Mouse (Mus musculus) cortical plate, adult 2 months (tissue): Measurements from ENCODE around the gene Rhod.

ENCODE experiments used
- CTCF ChIP-seq: fragments of 200-500 bp; IDR thresholded peaks from 2 replicates; pipeline ENCODE4 v1.5.1; 2011; ENCODE audit warnings: mild to moderate bottlenecking, control low read depth, low read length; ENCODE audit not compliant: insufficient read depth; ENCODE audit errors: extremely low read depth
- POLR2A ChIP-seq: fragments of 200-500 bp; IDR thresholded peaks from 2 replicates; pipeline ENCODE4 v1.6.1; 2011; ENCODE audit warnings: mild to moderate bottlenecking, low read length, control low read depth; ENCODE audit not compliant: insufficient read depth; ENCODE audit errors: extremely low read depth

GRCm38 (mm10) chr19:4436254-4436653, 3.0 kb downstream of the Rhod start:
- TF ChIP-seq POLR2A (no peak), CTCF (no peak)
